Mouse (Mus musculus) MEL-GATA-1-ER (cell line): ENCODE measurements around the gene Krt19.

Experiments
- DNase-seq: peaks from one replicate; pipeline ENCODE4 v3.0.0-alpha.2; 2012; ENCODE audit warnings: low read depth; ENCODE audit errors: extremely low read depth

Gene Krt19

GRCm38 (mm10) chr11:100148615-100149330, at the start of gene Krt19:
Gene Krt19, minus strand, starts transcription at chr11:100148665.
- DNase-seq, result no peak

- no peak for DNase-seq
Observed at GRCm38 (mm10) chr11:100192992-100193391, 44.5 kb upstream of the Krt19 start, which contains the start of gene Krt9. Gene Krt9, minus strand, starts transcription at chr11:100193246.

GRCm38 (mm10) chr11:100191820-100192219, 43.4 kb upstream of the Krt19 start:
- no peak for DNase-seq

GRCm38 (mm10) chr11:100186736-100187135, 38.3 kb upstream of the Krt19 start:
- DNase-seq, result no peak

GRCm38 (mm10) chr11:100181725-100182124, 33.3 kb upstream of the Krt19 start:
- no peak for DNase-seq

GRCm38 (mm10) chr11:100179260-100179659, 30.8 kb upstream of the Krt19 start:
- no peak for DNase-seq

- no peak for DNase-seq
Observed at GRCm38 (mm10) chr11:100178307-100178706, 29.8 kb upstream of the Krt19 start.

GRCm38 (mm10) chr11:100176791-100177190, 28.3 kb upstream of the Krt19 start:
- DNase-seq, result no peak

GRCm38 (mm10) chr11:100168765-100169762, 20.6 kb upstream of the Krt19 start:
- DNase-seq, result no peak

GRCm38 (mm10) chr11:100168071-100168470, 19.6 kb upstream of the Krt19 start:
- DNase-seq, result no peak

GRCm38 (mm10) chr11:100164392-100164791, 15.9 kb upstream of the Krt19 start:
- DNase-seq, result no peak

- no peak for DNase-seq
Observed at GRCm38 (mm10) chr11:100157908-100158477, 9.5 kb upstream of the Krt19 start.

- DNase-seq, result no peak
Observed at GRCm38 (mm10) chr11:100157331-100157730, 8.9 kb upstream of the Krt19 start.

- DNase-seq, result no peak
Observed at GRCm38 (mm10) chr11:100155497-100156255, 7.2 kb upstream of the Krt19 start.

GRCm38 (mm10) chr11:100147566-100148353, 705 bp downstream of the Krt19 start:
- DNase-seq, result no peak

GRCm38 (mm10) chr11:100145858-100146560, 2.5 kb downstream of the Krt19 start:
- no peak for DNase-seq

GRCm38 (mm10) chr11:100145104-100145503, 3.4 kb downstream of the Krt19 start:
- DNase-seq, result no peak

GRCm38 (mm10) chr11:100140966-100141365, 7.5 kb downstream of the Krt19 start:
- no peak for DNase-seq

- DNase-seq, result no peak
Observed at GRCm38 (mm10) chr11:100139391-100139790, 9.1 kb downstream of the Krt19 start.

- no peak for DNase-seq
Observed at GRCm38 (mm10) chr11:100138809-100139208, 9.7 kb downstream of the Krt19 start.
